ENCODE assay signal across 12 mouse cellular contexts in genomic region chr2:158728061-158728815, GRCm38 (mm10). TPM values are rescaled to one million over a fixed set of nuclear protein-coding genes. Genes with fewer than 3 reads are reported as not detected.
DNase-seq lines count a peak whose midpoint lies in the region; ATAC-seq and TF ChIP-seq lines count a peak whose summit lies in the region.
"Had no signal": no experiment of that assay in that cellular context is flagged by ENCODE, and none has a peak within 500 bp of the region (broad histone marks: within the 10 kb centered on the region; RNA-seq: fewer than 3 reads in every experiment).

No protein-coding gene starts in this region.

- TF ChIP-seq POLR2A in MEL (IDR thresholded peaks at IDR 0.05; ENCODE audit: control insufficient read depth in 1 of 2, insufficient read depth in 1 of 2, low read depth in 1 of 2, low read length in 2 of 2, poor library complexity in 1 of 2): no peak

- ATAC-seq in megakaryocyte, adult 5-6 weeks (ENCODE audit: poor library complexity, severe bottlenecking): no peak
- ATAC-seq: forebrain, embryonic 14.5 days; midbrain, embryonic 16.5 days had no signal

- 46% methylated on average over 7 of the region's 7 CpGs for WGBS in embryonic facial prominence, embryonic 10.5 days

- H3K9me3 ChIP-seq in MEL (replicated peaks; ENCODE audit: insufficient read depth, low read length): no peaks in the 10 kb centered on the region
- no peaks in the 10 kb centered on the region for H3K9me3 ChIP-seq in embryonic facial prominence, embryonic 10.5 days
- H3K9me3 ChIP-seq: hindbrain, embryonic 13.5 days had no signal

- peaks cover 0 to 2% of the 10 kb centered on the region in 2 experiments; a peak in 1 of 4 replicates for H3K36me3 ChIP-seq in MEL (ENCODE audit: control insufficient read depth in 1 of 2, insufficient read depth in 2 of 2, low read length in 2 of 2)
- no peaks in the 10 kb centered on the region for H3K36me3 ChIP-seq in embryonic facial prominence, embryonic 10.5 days (replicated peaks)
- H3K36me3 ChIP-seq: hindbrain, embryonic 13.5 days had no signal

- H3K4me3 ChIP-seq in MEL (ENCODE audit: control insufficient read depth in 1 of 2, insufficient read depth in 1 of 2, low read depth in 2 of 2, low read length in 2 of 2): no peak overlapping the region
- no peak overlapping the region for H3K4me3 ChIP-seq in embryonic facial prominence, embryonic 10.5 days
- H3K4me3 ChIP-seq: hindbrain, embryonic 13.5 days had no signal

- no peak for TF ChIP-seq CTCF in MEL (IDR thresholded peaks at IDR 0.05 in 2 of 3, conservative IDR thresholded peaks at IDR 0.05 in 1 of 3; ENCODE audit: control insufficient read depth in 1 of 3, insufficient read depth in 1 of 3, low read depth in 2 of 3, low read length in 3 of 3, poor library complexity in 1 of 3, severe bottlenecking in 1 of 3)

- peaks cover 0 to 2% of the 10 kb centered on the region in 2 experiments; a peak in 3 of 4 replicates for H3K27me3 ChIP-seq in MEL (ENCODE audit: control insufficient read depth in 1 of 2, insufficient read depth in 2 of 2, low read length in 2 of 2)
- no peaks in the 10 kb centered on the region for H3K27me3 ChIP-seq in embryonic facial prominence, embryonic 10.5 days (replicated peaks; ENCODE audit: low read depth, poor library complexity, severe bottlenecking)
- H3K27me3 ChIP-seq: hindbrain, embryonic 13.5 days had no signal

- no peak for TF ChIP-seq RAD21 in MEL (IDR thresholded peaks at IDR 0.05; ENCODE audit: low read depth, low read length)

- peak; percentile 70 for DNase-seq in kidney, postnatal 10 days
- no peak for DNase-seq in kidney, postnatal 14 days
- peak; percentile 36 for DNase-seq in MEL (ENCODE audit: low read depth, low spot score)
- DNase-seq in embryonic facial prominence, embryonic 10.5 days (ENCODE audit: low spot score): peak; percentile 22
- peak; percentile 36 for DNase-seq in mesoderm, embryonic 11.5 days (ENCODE audit: low read depth, low spot score)
- DNase-seq in Muller cell, postnatal 12 days (ENCODE audit: inconsistent ontology term): no peak
- DNase-seq: cerebellum, postnatal 36 days had no signal

- H3K9ac ChIP-seq in MEL (ENCODE audit: control insufficient read depth, low read depth, low read length, poor library complexity, severe bottlenecking): no peak overlapping the region
- H3K9ac ChIP-seq: hindbrain, embryonic 13.5 days; liver, embryonic 14.5 days had no signal

- no peak overlapping the region for H3K27ac ChIP-seq in MEL (ENCODE audit: control insufficient read depth, low read depth, low read length)
- no peak overlapping the region for H3K27ac ChIP-seq in embryonic facial prominence, embryonic 10.5 days (replicated peaks)
- H3K27ac ChIP-seq: hindbrain, embryonic 13.5 days; liver, embryonic 14.5 days had no signal

- H3K79me2 ChIP-seq in MEL (ENCODE audit: control insufficient read depth, insufficient read depth, low read length, poor library complexity): no peaks in the 10 kb centered on the region

- TF ChIP-seq EP300 in MEL (IDR thresholded peaks at IDR 0.05; ENCODE audit: low read depth in 1 of 2, low read length in 2 of 2): no peak

- H3K4me1 ChIP-seq in MEL (ENCODE audit: control insufficient read depth in 1 of 2, insufficient read depth in 2 of 2, low read length in 2 of 2): no peaks in the 10 kb centered on the region
- H3K4me1 ChIP-seq in embryonic facial prominence, embryonic 10.5 days: no peaks in the 10 kb centered on the region; the same call in 1 of the 2 replicates

TF ChIP-seq in MEL, 35 proteins besides CTCF, POLR2A, EP300 and RAD21:
- TF ChIP-seq E2F4 (IDR thresholded peaks at IDR 0.05; ENCODE audit: borderline replicate concordance, low read depth, low read length) (no peak), HCFC1 (IDR thresholded peaks at IDR 0.05; ENCODE audit: low read depth, low read length) (no peak), SMC3 (IDR thresholded peaks at IDR 0.05; ENCODE audit: low read depth, low read length) (no peak), GABPA (IDR thresholded peaks at IDR 0.05; ENCODE audit: low read depth, low read length) (no peak), USF2 (IDR thresholded peaks at IDR 0.05; ENCODE audit: borderline replicate concordance in 1 of 2, insufficient read depth in 1 of 2, low read depth in 1 of 2, low read length in 2 of 2) (no peak), ETS1 (IDR thresholded peaks at IDR 0.05; ENCODE audit: low read depth, low read length) (no peak), USF1 (IDR thresholded peaks at IDR 0.05; ENCODE audit: low read depth, low read length) (no peak), POLR2AphosphoS2 (IDR thresholded peaks at IDR 0.05; ENCODE audit: low read length) (no peak), CHD1 (IDR thresholded peaks at IDR 0.05; ENCODE audit: low read depth, low read length) (no peak), UBTF (IDR thresholded peaks at IDR 0.05; ENCODE audit: borderline replicate concordance, insufficient read depth, low read depth, low read length) (no peak), TBP (IDR thresholded peaks at IDR 0.05; ENCODE audit: low read depth, low read length) (no peak), MAZ (IDR thresholded peaks at IDR 0.05; ENCODE audit: low read depth, low read length) (no peak), RCOR1 (IDR thresholded peaks at IDR 0.05; ENCODE audit: low read depth, low read length) (no peak)

RNA-seq across cellular contexts. Expression of gene Fam83d, which starts 39.7 kb away (rescaled TPM):
- total RNA-seq in MEL (2012; rRNA removed): 2.6 and 3.4 TPM in 2 replicates
- 1 to 10 TPM in 1 of 2 experiments, not detected in 1; 5.2 TPM for polyA plus RNA-seq in MEL (2012; ENCODE audit: insufficient read depth in 1 of 2, insufficient read length in 2 of 2, low read depth in 1 of 2, low replicate concordance in 2 of 2, missing spikeins in 1 of 2)
- polyA plus RNA-seq in embryonic facial prominence, embryonic 10.5 days (2016; fragmentation: Nextera tagmentation; extraction: Ambion mirVana): 48.7 and 51.5 TPM in 2 replicates
- total RNA-seq in megakaryocyte, adult 5-6 weeks (2015): 9.5 and 10.3 TPM in 2 replicates
- 8.1 and 10.6 TPM in 2 replicates for total RNA-seq in megakaryocyte, adult 5-6 weeks (2017)

Comparison
In these comparisons a context has a peak if more than half of its experiments do, and no peak if none do; other contexts are left out.
1. DNase-seq: peak in kidney, postnatal 10 days (single experiment), MEL (single experiment), embryonic facial prominence, embryonic 10.5 days (single experiment) and mesoderm, embryonic 11.5 days (single experiment); none in kidney, postnatal 14 days (single experiment) and Muller cell, postnatal 12 days (single experiment).